Mouse (Mus musculus) thymus, postnatal 0 days (tissue): ENCODE data around the gene Stat6. TPM values are rescaled to one million over a fixed set of nuclear protein-coding genes. Genes with fewer than 3 reads are reported as not detected.
"Not testable (repeated sequence)": the region's sequence is repeated elsewhere in the genome, so short reads cannot be mapped to it uniquely, and the experiment has no call there.

ENCODE experiments used
- DNase-seq: peaks from one replicate; pipeline ENCODE4 v3.0.0-alpha.2; 2015; ENCODE audit warnings: low spot score
- polyA plus RNA-seq: library from polyadenylated mRNA; unstranded; fragments of >200 nt; fragmentation: Nextera tagmentation; extraction: Ambion mirVana; gene quantifications from 2 replicates; pipeline ENCODE4 v1.2.1, GENCODE M21; 2015

The Stat6 gene
- polyA plus RNA-seq, 1 experiment from 2014 or later: 38.4 TPM

DNA sequence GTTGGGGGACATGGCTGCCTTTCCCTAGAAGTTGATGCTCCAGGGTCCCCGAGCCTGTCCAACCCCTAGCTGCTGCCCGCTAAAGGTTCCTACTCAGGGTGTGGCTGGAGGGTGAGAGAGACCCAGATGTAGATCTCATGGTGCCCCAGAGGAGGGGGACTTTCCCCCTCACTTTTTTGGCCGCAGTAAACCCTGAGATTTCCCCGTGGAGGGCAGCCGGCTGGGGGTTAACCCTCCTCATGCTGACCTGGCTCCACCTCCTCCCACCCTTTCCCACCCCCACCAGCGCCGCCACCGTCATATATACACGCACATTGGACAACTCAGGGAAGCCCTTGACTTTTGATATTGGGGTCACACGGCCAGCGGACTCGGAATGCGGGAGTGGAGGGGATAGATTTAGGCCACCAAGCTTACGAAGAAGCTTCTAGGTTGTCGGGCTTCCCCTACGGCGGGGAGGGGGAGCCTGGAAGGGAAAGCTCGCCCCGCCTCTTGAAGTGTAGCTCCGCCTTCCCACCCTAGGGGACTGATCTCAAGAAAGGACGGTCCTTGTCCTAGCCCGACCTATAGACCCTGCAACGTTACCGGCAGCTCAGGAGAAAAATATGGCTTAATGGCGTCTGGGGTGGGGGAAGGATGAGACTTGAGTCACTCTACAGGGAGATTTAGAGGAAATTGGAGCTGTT lies 910 bp downstream of the Stat6 start:
- peak; percentile 75 for DNase-seq

DNA sequence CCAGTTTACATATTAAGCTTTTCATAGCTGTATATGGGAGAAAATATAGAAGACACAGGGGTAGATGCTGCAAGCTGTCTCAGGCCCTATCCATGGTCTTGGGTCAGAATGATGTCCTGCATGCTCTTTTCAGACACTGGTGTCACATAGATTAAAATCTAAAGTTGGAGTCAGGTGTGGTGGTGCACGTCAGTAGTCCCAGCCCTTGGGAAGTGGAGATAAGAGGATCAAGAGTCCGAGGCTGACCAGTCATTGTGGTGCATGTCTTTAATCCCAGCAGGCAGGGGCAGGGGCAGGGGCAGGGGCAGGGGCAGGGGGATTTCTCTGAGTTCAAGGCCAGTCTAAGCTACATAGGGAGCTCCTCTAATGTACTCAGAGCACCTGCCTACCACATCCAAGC lies 3.0 kb downstream of the Stat6 start:
- no peak for DNase-seq

DNA sequence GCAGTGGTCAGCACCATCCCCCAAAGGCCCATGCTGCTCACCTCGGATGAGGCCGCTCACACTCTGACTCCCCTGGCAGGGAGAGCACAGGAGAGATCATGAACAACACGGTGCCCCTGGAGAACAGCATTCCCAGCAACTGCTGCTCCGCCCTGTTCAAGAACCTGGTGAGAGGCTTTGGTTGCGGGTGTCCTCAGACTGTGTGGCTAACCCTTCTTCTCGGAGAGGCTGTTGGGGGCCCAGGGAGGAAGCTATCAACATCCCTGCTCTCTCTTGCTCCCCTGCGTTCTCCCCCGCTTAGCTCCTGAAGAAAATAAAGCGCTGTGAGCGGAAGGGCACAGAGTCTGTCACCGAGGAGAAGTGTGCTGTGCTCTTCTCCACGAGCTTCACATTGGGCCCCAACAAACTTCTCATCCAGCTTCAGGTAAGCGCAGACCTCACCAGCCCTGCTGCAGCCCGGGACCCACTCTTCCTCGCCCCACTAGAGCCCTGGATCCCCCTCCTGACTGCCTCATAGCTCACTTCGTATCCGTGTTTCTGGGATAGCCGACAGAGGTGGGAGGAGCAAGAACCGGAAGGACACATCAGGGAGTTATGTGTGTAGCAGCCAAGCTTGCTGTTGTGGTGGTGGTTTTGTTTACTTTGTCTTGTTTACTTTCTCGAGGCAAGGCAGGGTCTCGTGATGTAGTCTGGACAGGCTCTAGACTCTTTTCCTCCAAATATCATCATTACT lies 10.3 kb downstream of the Stat6 start:
- no peak for DNase-seq

DNA sequence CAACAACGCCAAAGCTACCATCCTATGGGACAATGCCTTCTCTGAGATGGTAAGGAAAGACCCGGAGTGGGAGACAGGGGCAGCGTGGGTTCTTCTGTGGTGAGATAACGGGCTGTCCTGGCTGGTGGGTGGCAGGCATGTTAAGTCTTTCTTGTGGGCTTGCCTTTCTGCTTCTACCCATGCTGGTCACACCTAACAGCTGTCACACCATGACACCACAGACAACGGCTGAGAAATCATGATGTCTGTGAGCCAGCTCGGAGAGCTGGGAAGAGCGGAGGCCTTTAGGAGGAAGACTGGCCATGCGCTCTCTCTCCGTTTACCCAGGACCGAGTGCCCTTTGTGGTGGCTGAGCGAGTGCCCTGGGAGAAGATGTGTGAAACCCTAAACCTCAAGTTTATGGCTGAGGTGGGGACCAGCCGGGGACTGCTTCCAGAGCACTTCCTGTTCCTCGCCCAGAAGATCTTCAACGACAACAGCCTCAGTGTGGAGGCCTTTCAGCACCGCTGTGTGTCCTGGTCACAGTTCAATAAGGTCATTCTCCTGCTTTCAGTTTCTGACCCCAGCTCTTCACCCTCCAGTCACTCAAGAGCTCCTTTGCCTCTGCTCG lies 12.3 kb downstream of the Stat6 start:
- no peak for DNase-seq

DNA sequence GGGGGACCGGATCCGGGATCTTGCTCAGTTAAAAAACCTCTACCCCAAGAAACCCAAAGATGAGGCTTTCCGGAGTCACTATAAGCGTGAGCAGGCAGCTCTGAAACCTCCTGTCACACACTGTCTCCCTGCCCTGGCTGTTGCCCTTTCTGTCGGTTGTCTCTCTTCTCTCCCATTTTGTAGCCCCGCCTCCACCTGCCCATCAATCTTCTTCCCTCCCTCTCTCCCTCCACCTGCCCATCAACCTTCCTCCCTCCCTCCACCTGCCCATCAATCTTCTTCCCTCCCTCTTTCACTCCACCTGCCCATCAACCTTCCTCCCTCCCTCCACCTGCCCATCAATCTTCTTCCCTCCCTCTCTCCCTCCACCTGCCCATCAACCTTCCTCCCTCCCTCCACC lies 14.8 kb downstream of the Stat6 start:
- not testable (repeated sequence) for DNase-seq

DNA sequence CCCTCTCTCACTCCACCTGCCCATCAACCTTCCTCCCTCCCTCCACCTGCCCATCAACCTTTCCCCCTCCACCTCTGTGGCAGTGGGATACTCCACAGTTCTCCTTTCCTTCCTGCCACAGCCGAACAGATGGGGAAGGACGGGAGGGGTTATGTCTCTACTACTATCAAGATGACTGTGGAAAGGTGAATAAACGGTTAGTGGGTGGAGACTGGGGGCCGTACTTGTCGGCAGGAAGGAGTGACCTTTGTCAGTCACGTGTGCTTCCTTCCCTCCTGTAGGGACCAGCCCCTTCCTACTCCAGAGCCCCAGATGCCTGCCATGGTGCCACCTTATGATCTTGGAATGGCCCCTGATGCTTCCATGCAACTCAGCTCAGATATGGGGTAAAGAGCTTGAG lies 15.3 kb downstream of the Stat6 start:
- no peak for DNase-seq

DNA sequence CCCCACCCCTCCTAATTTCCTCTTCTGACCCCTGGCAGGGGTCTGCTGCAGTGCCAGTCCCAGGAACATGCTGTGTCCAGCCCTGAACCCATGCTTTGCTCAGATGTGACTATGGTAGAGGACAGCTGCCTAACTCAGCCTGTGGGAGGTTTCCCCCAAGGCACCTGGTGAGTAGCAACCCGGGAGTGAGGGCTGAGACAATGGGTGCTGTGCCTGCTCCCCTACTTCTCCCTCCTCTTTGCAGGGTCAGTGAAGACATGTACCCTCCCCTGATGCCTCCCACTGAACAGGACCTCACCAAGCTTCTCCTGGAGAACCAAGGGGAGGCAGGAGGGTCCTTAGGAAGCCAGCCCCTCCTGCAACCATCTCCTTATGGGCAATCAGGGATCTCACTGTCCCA lies 16.8 kb downstream of the Stat6 start:
- DNase-seq: no peak

DNA sequence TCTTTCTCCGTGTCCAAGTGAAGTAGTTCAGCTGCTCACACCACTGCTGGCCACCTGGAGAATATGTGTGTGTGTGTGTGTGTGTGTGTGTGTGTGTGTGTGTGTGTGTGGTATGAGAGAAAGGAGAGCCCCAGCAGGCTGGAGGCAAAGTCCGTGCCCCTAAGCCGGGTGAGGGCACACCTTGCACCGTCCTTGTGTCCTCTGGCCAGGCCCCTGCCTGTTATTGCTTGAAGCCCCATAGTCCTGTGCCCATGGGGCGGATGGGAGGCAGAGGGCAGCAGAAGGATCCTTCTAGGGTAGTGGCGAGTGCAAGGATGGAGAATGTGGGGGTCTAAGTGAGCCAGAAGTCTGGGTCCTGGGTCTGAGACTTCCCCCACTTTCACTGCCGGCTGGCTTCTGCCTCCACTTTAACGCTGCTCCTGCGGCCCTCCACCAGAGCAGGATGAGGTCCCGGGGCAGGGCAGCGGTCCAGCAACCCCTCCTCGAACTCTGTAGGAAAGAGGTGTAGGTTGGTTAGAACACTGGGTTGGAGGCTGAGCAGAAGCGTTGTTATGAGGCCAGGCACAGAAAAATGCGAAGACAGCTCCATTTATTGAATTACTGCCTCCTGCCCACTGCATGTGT lies 18.6 kb downstream of the Stat6 start:
- DNase-seq: no peak

DNA sequence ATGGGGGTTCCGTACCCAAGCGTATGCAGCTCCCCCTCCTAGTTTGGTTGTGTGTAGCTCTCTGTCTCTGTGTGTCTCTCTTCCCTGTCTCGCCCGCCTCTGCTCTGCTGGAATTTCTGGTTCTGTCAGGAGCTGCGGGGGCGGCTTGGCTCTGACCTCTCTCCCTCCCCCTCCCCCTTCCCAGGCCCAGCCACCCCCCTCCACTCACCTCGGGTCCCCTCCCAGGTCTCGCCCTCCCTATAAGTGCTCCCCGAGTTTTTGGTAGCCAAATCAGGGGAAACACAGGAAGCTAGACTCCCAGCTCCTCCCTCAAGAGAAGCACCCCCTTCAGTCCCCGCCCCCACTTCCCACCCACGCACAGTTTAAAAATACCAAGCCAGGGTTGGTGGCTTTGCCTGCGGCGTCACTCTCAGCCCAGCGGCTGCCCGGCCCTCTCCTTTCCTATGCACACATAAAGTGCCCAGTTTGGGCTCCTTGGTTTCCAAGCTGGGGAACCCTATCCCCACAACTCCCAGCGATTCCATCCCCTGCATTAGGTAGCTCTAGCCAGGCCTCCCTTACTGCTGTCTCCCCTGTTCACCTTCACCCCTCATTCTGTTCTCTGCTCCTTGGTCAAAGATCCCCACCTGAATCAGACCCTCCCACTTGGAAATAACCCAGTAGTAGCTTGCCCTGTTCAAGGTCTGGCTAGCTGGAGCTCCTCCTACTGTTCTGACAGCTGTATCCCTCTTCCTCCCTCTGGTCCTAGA lies 19.3 kb downstream of the Stat6 start:
- peak; percentile 81 for DNase-seq

DNA sequence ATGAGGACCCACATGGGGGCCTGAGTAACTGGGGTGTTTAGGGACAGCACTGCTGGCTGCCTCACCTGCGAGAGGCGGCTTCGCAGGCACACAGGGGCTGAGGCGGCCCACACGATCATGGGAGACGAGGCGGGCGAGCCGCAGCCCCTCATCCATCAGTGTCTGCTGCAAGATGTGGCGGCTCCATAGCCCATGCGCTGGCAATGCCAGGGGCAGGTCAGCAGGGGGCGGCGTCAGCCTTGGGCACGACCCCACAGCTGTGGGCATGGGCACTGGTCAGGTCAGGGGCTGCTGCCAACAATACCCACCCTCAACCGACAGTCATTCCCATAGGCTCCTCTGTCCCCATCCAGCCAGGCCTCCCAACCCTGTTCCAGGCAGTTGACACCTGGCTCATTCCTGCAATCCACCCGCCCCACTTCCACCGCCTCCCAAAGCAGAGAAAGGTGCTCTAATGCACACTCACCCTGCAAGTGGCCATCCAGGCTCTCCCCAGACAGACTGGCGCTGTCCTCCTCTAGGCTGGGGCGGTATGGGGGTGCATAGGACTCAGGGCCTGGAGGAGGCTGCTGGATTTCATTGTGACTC lies 20.0 kb downstream of the Stat6 start:
- DNase-seq: peak; percentile 32

DNA sequence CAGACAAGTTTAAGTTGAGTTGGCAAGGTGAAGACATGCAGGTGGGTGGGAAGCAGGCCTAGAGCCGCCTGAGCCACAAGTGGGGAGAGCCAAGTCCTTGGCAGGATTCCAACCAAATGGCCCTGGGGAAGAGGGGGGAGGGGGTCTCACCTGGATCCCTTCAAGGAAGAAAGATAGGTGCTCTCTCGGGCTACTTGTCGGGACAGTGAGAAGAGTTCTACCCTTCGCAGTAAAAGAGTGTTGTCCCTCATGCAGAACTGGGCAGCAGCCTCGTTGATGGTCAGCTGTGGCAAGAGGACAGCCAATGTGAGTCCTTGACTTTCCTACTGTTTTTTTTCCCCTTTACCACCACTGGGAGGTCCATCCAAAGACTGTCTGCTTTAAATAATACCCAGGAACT lies 20.8 kb downstream of the Stat6 start:
- no peak for DNase-seq

DNA sequence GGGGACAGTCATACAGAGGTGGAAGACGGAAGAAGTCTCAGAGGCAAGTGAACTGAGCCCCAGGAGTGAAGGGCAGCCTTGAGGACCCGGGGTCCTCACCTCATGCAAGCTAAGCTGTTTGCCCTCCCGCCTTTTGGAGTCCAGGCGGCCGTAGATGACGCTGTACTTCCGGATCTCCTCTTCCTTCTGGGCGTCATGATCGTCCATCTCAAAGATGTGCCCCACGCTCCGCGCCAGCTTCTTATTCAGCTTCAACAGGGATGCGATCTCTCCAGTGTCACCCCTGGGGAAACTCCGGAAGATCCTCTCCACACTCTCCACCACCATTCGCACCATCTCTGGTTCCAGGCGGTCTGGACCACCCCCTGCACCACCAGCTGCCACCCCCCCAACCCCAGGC lies 21.4 kb downstream of the Stat6 start:
- no peak for DNase-seq

DNA sequence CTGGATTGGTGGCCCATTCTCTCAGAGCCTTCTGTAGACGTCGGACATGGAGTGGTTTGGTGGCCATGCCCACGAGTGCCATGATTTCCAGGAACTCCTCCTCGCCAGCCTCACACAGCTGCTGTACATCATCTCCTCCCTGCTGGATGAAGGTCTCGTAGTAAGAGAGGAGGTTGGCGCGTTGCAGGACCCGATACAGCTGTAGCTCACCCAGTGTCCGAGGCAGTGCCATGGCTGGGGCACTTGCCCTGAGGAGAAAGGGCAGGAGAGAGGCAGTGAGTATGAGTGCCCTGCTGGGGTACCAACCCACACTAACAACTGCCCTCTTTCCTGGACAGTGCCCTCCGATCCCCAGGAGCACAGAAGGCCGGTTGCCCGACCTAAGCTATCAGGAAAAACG lies 22.1 kb downstream of the Stat6 start:
- DNase-seq: no peak

DNA sequence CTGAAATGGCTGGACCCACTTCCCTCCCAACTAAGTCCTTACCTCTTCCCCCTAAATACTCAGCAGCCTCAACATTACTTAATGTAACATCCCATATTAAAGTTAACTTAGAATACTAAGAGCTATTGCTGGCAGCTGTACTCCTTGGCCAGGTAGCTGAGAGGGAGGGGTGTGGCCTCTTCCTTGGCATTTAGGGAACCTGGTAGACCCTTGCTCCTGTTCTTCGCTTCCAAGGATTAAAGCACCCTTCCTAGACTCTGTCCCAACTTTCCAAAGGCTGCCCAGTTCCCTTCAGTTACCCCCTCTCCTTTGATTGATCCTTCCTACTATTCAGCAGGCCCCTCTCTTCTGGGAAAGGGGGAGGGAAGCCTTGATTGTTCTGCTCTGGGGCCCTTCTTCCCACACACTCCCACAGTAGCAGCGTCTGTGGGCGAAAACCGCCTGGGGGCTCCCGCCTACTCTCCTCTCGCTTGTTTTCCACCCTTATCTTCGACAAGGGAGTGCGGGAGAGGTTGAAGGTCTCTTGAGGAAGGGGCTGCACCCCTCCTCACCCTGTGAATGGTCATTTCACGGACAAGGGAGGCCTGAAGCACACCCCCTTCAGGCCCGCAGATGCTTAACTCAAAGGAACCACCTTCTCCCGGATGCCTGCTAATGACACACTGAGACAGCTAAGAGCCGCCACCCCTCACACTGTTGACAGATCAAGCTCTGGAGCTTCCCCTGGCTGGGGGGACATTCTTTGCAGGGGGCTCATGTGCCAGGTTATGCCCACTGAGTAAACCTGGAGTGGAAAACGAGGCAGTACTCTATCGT lies 22.8 kb downstream of the Stat6 start:
- DNase-seq: no peak

DNA sequence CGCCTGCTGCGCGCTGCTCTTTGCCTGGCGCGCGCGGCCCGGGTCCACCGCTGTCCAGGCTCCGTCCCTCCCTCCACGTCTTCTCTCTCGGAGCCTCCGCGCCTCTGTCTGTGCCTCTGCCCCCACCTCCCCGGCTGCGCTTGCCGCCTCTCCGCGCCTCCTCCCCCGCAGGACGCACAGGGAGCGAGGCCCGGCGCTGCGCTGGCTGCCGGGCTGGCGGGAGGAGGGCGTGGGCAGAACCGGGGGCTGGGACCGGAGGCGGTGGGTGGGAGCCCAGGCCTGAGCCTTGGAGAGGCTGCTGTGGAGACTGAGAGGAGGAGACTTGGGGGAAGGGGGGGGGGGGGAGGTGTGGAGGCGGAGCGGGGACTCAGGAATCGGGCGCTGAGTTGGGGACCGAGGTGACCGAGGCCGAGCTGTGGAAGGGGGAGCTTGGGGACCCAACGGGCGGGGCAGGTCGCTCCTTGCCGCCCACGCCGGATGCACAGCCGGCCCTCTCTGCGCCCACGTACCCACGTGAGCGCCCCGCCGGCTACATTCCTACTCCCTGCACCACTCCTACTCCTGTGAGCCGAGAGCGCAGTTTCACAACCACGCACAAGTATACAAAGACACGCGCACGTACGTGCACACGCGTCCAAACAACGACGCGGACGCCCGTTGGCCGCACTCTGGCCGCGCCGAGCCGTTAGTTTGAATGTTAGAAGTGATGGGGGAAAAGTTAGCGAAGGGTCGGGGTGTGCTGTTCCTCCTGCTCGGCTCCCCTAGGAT lies 23.9 kb downstream of the Stat6 start, which contains the start of gene Nemp1:
Gene Nemp1 (plus strand): TSS at position 401 of the 768 bp plus-strand sequence.
- DNase-seq: peak; percentile 62

DNA sequence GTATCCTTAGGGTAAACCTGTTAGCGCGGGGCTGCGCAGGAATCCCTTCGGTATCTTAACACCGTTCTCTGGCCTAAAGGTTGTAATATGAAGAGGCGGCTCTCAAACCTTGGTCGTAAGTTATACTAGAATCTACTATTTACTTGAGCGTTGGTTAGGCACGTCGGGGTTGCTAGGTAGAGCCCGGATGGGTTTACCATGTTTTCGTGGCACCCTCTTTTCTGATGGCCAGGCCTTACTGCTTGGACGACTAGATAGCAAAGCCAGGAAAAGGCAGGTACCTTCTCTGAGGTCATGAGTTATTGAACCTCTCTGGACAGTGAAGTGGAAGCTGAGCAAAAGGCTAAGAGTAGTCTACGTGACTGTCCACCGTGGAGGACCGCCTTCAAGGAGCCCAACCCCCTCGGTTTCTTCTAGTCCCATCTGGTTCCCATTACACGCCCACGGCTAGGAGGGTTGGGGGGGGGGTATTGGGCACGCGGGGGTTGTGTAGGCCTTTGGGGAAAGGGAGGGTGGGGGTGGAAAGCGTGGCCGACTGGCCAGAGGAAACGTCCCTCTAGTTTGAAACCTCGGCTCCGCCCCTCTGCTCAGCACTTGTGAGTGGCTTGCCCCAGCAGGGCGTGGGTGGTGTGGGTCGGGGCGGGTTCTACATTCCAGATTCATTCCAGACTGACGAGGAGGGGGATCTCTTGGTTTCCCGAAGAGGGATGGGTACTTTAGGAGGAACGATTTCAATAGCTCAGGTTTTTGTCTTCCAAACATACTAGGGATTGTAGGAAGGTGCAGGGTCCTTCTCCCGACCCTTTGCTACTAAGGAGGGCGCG lies 24.7 kb downstream of the Stat6 start:
- peak; percentile 52 for DNase-seq

DNA sequence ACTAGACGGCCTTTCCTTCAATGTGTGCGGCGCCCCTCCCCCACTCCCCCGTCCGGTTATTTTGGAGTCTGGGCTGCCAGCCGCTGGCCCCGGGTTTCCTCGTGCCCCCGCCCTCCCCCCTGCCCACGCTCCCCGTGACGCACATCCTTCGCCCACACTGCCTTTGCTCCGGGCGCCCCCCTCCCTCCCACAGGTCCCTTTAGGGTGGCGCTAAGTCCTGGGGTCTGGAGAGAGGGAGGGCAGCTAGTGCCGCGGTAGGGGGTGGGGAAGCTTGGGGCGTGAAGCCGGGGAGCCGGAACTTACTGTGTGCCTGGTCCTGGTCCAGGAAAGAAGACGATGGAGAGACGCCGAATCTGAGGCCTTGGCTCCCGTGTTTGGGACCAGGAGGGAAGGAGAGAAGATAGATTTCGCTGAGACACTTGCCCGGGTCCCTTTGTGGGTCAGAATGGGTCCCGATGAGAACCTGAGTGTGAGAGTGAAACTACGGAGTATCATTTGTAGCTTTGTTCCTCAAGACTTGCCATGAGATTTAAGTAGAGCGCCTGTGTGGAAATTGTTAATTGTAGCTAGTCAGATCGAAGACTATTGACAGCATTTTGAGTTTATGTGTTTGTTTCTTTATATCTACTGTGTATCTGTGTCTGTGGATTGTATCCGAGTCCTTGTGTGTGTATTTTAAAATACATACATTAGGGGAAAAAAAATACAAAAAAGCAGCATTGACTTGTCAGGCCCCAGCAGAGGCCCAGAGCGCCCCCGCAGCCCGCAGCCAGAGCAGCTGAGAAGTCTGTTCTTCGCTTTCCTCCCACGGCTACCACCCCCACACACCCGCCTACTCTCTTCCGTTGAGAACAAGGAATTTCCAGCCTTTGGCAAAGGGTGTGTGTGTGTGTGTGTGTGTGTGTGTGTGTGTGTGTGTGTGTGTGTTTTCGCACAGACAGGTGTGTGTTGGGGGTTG lies 25.6 kb downstream of the Stat6 start, which contains the start of gene Nab2:
Gene Nab2 (minus strand): TSS at position 476 of the 958 bp plus-strand sequence.
- DNase-seq: peak; percentile 74
